Mouse (Mus musculus) retina, adult 2 months (tissue): ENCODE measurements around the gene Rnf17.

Experiments
- DNase-seq: peaks from one replicate; pipeline ENCODE4 v3.0.0-alpha.2; 2012; ENCODE audit warnings: low read depth, low spot score

The Rnf17 gene

DNA sequence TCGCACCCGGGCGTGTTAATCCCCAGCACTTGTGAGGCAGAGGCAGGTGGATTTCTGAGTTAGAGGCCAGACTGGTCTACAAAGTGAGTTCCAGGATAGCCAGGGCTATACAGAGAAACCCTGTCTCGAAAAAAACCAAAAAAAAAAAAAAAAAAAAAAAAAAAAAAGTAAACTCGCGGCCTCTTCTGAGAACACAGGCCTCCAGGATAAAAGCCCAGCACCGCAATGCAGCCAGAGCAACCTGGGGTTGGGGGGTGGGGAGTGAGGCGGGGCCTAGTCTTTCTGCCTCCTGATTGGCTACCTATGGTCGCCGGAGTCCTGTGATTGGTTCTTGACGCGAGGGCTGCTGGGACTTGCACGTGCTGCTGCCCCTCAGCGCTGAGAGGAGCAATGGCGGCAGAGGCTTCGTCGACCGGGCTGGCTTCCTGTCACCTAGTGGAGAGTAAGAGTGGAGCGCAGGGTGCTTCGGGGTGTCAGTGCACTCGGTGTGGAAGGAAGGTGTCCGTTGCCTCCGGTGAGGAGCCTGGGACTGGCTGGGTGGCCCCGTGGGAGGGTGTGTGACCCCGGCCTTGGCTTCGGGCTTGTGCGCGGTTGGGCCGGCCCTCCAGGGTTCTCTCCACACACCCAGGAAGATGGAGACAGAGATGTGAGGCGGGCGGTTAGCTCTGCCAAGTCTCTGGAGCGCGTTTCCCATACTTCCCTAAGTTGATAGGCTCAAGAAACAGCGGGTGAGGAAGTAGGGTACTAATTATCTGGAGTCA is at the start of gene Rnf17:
Rnf17 (plus strand) TSS at position 271 of the 761 bp plus-strand sequence.
- DNase-seq, result no peak

DNA sequence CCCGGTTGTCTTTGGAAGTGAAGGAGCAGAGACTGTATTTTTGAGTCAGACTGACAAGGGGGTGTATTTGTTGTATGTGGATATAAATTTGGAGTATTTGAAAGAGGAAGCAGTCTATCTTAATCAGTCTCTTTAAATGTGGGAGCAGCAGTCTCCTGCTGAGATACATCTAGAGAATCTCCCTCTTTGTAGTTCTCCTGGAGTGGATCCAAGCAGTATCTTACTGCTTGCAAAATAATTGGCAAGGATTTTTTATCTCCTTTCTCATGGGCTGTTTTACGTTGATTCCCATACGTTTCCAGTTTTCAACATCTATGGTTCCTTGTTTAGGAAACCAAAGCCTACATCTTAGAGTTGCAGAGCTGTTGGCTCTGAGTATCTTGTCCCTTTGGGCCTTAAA is 47.6 kb upstream of the Rnf17 start:
- DNase-seq, result no peak

DNA sequence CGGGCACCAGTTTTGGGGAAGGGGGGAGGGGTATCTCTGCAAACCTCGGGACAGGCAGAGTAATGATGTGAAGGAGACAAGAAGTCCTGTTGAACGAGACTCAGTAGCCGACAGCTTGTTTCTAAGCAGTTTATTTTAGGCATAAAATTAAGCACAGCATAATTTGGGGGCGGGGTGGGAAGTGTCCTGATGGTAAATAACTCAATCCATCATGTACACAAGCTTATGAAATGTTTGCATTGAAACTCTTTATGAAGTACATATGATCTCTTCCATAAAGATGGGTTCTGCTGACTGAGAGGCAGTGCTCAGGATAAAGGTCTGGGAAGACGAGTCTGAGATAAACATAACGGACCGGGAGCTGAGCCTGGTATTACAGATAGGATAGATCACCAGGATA is 47.0 kb upstream of the Rnf17 start:
- DNase-seq, result no peak

DNA sequence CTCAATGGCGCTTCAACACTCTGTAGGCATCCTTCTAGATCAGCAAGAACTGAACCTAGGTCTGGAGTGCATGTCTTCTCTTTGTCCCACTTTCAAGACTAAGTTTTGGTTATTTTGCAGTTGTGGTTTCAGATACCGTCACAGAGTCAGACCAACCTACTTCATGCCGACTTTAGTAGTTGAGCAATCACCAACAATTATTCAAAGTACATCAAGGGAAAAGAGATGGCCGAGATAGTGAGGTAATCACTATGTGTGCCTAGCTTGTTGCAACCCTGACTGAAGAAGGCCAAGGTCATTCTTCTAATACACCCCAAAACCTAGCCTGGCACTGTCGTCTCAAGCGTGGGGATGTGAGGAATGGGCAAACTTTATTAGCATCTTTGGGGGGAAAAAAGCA is 46.2 kb upstream of the Rnf17 start:
- DNase-seq, result no peak

DNA sequence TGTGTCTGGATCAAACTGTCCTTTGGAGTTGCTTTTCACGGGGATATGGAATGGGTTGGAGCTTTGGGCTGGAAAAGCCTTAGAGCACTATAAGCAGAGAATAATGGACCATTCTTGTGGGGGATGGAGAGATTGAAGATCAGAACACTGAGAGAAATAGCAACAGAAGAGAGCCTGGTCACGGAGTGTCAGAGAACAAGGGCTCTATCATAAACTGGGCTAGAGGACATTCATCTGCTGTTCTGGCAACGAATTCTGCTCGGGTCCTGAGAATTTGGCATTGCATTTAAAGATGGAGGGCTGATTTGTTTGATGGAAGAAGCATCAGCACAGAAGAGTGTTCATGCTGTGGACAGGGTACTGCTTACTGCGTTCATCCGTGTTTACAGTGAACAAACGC is 44.0 kb upstream of the Rnf17 start:
- no peak for DNase-seq

DNA sequence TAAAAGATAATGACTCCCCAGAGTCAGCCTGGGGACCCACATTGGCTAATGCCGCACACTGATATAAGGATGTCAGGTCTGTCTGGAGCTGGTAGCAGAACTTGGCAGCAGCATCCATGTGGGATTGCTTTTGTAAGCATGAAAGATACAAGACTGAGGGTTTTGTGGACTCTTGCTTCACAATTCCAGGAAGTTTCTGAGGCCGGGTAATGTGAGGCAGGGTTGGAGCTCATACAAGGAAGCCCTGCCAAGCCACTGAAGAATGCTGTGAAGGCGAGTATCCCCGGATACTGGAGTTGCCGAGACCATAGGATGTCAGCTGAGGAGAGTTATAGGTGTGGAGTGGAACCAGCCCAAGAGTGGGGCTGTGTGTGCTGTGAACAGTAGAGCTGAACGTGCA is 43.2 kb upstream of the Rnf17 start:
- DNase-seq, result no peak

DNA sequence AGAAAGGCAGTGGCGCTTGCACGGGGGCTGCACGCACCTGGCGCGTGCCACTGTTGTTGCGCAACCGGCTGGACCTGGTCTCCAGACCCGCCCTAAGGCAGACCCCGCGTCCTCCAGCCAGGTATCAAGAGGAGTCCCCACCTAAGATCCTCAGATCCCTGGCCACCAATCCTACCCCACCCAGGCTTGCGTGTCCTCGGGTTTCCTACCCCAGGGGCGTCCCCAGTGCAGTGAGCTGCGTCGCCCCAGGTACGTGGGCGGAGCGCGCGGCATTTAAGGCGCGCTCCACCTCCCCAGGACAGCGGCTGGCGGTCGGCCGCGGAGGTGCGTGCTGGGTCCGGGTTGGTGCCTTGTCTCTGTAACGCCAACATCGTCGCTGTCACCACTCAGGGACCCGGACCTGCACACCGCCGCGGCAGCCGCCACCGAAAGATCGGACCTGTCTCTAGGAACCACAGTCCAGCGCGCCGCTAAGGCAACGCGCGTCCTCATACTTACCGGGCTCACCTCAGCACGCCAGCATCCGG is 37.6 kb upstream of the Rnf17 start, which contains the start of gene Atp12a:
Atp12a (plus strand) TSS at position 358 of the 527 bp plus-strand sequence.
- no peak for DNase-seq

DNA sequence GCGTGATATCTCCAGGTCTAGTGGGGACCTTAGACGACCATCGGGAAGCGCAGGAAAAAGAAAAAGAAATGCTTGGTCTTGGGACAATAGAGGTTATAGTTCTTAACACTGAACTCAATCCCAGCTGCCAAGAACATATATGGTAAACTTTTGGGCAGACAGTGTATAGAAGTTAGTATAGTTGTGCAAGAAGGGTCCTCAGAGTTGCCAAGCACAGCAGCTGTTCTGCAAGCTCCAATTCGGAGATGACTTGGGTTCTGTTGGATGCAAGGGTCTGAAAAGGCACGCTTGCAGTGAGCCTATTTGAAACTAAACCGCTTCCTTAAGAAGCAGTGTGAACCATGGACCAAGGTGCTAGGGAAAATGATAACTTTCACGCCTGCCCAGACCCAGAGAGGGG is 37.1 kb upstream of the Rnf17 start:
- DNase-seq, result no peak

DNA sequence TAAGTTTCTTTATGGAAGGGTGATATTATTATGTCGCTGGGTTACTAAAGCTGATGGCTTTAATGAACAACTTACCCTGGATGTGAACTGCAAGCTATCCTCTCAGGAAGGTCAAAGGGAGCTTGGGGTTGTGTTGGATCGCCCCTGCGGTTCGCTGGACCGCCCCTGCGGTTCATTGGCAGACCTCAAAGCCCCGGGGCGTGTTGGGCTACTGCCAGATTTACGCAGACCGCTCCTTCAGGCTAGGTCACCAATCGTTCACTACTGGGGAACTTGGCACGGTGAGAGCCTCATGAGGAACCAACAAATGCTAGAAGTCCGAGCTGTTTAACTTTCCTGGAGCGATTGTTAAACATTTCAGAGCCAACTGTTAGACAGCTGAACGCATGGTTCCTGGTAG is 35.7 kb upstream of the Rnf17 start:
- DNase-seq, result no peak

DNA sequence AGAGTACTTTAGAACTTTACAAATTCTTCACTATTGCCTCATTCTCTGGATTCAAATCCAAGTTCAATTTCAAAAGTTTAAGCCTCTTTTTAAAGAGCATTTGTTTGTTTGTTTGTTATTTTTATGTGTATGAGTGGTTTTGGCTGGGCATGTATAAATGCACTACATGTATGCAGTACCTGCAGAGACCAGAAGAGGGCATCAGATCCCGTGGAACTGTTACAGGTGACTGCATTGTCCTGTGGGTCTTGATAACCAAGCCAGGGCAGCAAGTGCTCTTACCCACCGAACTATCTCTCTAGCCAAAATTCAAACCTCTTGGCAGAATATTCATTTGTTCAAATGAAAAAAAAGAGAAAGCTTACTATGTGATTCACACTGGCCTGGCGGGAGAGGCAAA is 33.5 kb upstream of the Rnf17 start:
- DNase-seq, result no peak

DNA sequence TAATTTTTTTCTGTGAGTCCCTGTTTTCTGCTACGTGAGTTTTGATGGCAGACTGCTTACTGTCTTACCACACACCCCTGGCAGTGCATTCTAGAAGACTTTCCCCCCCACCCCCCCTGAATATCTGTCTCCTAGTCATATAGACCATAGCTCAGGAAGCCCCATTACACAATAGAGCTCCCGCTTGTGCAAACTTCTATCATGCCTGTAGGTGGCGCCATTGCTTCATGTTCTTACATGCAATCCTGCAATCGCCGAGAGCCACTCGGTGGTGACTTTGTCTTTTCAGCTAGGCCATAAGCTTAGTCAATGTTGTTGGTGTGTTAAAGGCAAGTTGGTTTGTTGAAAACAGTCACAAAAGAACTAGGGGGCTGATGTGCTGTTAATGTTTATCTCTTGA is 26.6 kb upstream of the Rnf17 start:
- peak; percentile 58 for DNase-seq

DNA sequence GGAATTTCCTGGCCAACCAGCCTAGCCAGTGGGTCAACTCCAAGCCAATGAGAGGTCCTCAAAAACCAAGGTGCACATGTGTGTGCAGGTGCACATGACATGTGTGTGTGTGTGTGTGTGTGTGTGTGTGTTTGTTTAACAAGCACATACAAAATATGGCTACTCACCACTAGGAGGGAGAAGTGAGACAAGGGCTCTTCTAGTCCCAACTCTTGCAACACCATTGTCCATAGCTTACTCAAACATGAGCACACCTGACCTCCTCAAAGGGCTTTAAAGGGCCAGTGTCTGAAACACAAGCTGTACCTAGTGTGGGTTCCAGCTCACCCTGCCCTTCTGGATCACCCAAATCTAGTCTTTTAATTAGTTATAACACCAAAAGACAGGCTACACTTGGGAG is 24.6 kb upstream of the Rnf17 start:
- no peak for DNase-seq

DNA sequence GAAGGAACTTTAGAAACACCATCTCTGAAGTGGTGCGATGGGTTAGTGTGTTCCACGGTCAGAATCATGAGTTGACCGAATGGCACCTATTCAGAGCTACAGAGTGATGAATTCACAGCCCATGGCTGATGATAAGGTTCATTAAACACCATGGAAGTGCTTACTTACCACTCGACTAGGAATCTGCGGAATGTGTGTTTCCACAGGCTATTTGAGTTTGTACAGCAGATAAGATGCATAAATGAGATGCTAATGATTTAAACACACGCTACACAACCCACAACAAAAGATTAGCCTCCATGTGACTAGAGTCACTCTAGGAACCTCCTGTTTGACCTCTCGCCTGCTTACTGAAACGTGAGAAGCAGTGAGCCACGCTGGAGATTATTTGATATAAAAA is 23.0 kb upstream of the Rnf17 start:
- no peak for DNase-seq

DNA sequence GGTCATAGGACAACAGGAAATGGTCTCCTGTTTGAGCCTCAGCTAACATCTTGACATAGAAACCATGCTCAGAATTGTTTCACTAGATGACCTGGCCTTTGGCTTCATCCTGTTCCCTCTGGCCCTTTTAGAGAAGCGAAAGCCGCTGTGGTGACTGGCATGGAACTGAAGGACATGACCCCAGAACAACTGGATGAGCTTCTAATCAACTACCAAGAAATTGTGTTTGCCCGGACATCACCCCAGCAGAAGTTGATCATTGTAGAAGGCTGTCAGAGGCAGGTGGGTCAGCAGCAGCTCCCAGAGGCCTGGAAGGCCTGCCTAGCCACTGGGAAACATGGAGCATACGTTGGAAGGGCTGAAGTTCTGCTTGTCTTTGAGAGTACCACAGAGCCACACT is 20.0 kb upstream of the Rnf17 start:
- no peak for DNase-seq

DNA sequence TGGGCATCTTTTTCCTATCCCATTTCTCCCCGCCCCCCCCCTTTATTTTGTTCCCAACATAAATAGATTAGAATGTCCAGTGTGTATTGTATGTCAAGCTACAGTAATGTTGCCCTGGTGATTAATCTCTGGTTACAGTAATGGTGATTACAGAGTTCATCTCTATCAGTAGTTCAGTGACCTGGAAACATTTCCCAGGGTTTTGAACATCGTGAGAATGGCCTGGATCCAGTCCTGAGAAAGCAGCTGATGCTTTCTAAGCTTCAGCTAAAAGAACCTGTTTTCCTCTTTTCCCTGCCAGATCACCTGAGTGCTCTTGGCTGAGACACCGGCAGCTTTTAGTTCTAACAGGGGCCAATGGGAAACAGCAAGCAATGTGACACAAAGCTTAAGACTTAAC is 12.1 kb upstream of the Rnf17 start:
- peak; percentile 9 for DNase-seq

DNA sequence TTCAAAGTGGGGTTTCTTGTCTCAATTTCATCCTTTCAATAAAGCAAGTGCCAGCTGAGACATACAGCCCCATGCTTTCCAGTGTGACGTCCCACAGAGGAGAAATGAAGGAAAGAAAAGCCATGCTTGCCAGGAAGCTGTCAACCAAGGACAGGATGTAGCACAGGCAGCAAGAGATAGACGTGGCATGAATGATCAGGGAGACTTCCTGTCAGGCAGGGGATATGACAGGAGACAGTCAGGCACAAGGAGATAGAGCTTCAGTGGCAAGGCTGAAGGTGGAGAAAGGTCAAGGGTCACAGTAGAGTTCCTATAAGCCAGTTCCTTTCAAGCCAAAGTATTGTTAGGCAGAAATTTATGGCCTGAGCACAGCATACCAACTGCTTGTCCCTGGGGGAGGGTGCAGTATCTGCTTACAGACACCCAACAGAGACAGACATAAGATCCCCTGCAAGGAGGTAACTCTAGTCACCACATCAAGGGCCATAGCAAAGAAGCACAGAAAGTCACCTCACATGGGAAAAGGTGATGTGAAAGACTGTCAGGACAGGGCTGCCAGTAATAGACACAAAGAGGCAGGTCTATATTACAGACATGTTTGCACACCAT is 8.6 kb upstream of the Rnf17 start:
- no peak for DNase-seq

DNA sequence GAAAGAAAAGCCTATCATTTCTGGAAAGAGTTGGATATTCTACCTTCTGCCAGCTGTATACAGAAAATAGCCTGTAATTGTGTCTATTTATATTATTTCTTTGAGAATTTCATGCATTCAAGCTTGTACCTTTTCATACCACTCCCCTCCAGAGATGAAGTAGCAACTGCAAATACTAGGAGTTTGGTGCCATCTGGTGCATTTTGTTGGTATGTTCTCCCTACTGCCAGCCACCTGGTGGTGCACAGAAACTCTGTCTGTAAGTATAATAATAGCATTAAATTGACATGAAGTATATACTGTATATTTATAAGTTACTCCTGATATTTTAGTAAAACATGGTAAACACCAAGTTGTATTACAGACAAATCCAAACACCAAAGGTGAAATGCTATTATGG is 4.4 kb upstream of the Rnf17 start:
- DNase-seq, result no peak

DNA sequence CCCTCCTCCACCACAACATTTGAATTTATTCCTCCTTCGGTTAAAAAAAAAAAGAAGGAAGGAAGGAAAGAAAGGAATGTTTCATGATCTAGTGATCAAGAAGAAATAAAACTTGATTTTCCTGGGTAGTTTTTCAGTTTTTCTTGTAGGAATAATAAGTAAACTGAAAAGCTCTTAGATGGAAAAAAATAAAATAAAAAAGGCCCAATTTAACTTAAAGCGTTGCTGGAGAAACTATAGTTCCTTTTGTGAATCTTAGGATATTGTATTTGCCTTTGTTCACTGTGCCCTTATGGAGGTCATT is 643 bp downstream of the Rnf17 start:
- DNase-seq, result no peak

DNA sequence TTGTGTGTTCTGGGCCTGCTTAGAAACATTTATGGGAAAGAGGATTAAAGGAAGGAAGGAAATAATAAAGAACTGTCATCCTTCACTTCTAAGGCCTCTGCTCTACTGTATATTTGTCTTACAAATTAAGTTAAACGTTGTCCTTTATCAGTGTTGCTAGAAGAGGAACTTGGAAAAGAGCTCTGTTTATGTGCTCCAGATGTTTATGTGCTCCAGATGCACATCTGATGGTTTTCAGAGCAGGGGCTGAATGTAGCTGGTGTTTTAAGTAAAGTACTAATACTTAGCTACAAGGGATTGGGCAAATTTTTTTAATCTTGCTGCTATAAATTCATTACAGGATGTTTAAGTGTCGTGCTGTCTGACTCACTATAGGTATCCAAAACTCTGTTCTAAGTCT is 59.7 kb downstream of the Rnf17 start:
- DNase-seq, result no peak

DNA sequence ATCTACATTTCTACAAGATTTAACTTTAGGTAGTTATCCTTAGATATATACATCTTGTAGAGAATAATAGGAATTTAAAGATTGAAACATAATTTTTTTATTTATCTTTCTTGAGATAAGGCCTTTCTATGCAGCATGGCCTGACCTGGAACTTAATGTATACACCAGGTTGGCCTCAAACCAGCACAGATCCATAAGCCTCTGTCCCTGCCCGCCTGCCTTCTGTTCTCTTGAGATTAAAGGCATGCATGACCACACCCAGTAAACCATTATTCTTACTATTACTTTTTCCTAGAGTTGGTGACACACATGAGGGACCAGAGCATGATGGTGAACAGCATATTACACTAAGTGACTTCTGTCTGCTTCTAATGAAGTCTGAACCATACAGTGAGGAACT is 60.3 kb downstream of the Rnf17 start:
- no peak for DNase-seq

DNA sequence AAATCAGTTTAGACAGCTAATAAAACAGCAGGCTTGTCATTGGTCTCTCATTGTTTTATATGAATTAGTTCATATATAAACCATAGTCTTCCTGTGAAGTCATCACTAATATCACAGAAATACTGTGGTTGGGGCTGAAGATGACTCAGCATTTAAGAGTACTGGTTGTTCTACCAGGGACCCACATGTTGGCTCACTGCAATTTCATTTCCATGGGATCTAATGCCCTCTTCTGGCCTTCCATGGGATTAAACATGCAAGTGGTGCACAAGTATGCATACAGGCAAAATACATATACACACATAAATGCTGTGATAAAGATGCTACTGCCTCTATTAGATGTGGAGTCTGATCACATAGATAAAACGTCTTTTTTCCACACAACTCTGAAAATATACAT is 65.8 kb downstream of the Rnf17 start:
- no peak for DNase-seq

DNA sequence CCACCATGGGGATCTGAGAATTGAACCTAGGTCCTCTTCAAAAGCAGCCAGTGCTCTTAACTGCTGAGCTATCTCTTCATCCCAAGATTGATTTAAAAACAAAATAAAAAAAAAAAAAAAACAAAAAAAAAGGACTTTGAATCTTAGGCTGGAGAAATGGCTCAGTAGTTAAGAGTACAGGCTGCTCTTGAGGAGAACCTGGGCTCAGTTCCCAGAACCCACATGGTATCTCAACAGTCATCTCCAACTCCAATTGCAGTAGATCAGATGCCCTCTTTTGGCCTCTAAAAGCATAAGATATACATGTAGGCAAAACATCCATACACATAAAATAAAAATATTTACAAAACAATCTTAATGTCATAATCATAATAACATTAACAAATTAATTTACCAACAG is 87.4 kb downstream of the Rnf17 start:
- DNase-seq, result no peak

DNA sequence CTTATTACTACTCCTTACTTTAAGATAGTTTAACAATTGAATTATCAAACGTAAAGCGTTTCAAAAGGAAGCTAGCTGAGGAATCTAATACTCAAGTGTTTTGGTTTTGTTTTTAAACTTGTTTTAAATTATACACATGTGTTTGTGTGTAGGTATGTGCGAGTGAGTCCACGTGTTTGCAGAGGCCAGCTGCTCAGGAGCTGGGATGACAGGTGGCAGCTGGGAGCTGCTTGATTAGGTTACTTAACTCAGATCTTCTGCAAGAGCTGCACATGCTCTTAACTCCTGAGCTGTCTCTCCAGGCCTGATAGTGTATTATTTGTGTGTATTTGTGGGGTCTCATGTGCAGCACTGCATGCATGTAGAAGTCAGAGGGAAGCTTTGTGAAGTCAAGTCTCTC is 100.0 kb downstream of the Rnf17 start:
- DNase-seq, result no peak

DNA sequence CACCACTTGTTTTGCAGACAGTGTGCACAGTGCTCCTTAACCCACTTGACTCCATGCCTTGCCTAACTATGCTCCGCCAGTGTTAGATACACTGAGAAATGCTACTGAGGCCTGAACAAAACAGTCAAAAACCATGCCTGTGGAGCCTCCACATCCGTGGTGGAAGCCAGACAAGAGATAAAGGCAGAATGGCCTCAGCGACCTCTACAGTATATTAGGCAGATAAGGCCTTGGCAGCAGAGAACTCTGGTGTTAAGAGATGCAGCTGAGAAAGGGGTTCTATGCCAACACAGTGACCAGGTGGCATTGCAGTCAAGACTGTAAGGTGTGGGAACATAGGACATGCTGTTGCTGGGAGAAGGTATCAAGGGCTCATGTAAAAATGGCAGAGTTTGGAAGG is 104.4 kb downstream of the Rnf17 start:
- no peak for DNase-seq
